Mouse (Mus musculus) splenic B cell, adult 2 months (primary cell): ENCODE data around the gene Gm28047.

Experiments
- DNase-seq: peaks from one replicate; pipeline ENCODE4 v3.0.0-alpha.2; 2011; ENCODE audit warnings: low read depth, low spot score
- H3K27me3 ChIP-seq: 2 replicates; pipeline ENCODE4 v1.6.1; 2012; ENCODE audit warnings: mild to moderate bottlenecking, low read length, moderate library complexity, mixed read lengths; ENCODE audit not compliant: control insufficient read depth, poor library complexity, insufficient read depth, severe bottlenecking
- H3K36me3 ChIP-seq: 2 replicates; pipeline ENCODE4 v1.6.1; 2012; ENCODE audit warnings: mild to moderate bottlenecking, low read length, moderate library complexity, mixed read lengths; ENCODE audit not compliant: control insufficient read depth, poor library complexity, insufficient read depth, severe bottlenecking

The Gm28047 gene

DNA sequence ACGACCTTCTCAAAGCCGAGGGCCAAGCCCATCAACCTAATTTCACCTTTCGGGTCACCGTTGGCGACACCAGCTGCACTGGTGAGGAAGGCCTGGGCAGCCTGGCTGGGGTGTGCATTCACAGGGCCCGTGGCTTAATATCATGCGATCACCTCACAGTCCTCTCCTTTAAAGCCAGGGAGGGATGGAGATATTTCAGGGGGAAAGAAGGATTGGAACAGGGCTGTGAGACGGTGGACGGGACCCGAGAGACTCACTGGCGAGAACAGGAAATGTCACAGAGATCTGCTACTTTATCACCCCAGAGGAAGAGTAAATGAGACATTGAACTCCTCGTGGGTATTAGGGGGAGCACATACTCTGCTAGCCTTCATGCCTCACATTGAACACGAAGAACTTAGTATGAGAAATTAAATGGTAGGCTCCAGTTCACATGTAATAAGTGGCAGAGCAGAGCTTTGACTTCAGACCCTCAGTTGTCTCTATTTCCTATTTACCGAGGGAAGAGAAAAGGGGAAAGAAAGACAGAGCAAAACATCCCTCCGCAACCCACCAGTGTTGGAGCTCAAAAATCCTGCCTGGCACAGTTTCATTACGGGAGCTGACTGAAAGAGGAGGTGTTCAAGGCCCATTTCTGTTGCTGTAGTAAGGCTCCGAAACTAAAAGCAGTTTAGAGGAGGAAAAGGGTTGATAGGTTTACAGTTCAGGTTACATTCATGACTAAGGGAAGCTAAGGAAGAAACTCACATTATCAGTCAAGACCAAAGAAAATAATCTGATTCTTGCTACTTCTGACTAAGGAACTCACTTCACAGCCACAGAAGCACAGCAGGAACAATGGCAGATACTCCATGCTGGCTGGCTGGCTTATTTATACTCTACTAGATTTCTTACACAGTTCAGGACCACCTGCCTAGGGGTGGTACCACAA is 105.4 kb downstream of the Gm28047 start:
- Histone ChIP-seq H3K36me3 (no peaks in the 10 kb centered on the region), H3K27me3 (no peaks in the 10 kb centered on the region)
- no peak for DNase-seq

DNA sequence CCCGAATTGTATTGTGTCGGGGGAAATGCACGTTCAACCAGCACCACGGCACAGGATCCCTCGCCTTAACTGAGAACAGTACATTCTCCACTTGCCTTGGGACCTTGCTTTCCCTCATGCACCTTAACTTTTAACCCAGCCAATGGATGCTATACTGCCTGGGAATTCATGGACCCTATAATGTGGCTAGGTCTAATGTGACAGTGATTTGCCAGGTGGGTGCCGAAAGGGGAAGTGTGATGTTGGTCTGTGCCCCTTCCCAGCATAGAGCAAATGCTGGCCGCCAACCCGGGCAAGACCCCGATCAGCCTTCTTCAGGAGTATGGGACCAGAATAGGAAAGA is 106.0 kb downstream of the Gm28047 start:
- no peak for DNase-seq
- no peaks in the 10 kb centered on the region for H3K36me3 ChIP-seq
- no peaks in the 10 kb centered on the region for H3K27me3 ChIP-seq

DNA sequence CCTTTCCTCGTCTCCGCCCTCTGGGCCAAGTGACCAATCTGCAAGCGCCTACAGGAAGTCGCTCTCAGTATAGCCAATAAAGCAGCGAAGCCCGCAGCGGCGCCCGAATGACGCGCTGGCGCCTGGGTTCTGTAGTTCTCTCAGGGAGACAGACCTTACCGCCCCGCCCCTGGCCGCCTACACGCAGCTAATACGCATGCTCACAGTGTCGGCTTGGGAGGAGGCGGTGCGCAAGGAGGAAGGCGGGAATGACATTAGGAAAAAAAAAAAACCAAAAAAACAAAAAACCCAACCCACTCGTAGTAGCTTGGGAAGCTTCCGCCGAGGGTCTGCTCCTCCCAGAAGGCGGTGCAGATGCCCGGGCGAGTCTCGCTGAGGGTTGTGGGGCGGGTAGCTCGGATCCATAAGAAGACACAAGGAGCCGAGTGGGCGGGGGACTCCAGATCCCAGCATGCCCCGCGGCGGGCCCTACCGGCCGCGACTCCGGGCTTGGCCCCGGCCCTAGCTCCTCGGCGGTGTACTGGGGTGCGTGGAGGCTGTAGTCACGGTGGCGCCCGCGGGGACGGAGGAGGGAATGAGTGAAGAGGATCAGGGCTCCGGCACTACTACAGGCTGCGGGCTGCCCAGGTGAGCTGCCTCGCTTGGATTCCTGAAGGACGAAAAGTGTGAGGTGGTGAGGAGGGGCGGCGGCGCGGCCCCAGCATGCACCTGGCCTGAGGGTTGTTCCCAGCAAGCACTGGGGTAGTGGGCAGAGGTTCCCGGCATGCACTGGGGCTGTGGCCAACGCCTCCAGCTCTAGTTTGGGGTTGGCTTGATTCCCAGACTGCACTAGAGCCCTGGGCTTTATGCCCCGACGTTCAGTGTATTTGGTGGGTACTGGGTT is 106.7 kb downstream of the Gm28047 start, which contains the start of gene Tarbp2:
Gene Tarbp2, plus strand, starts transcription at position 217 of the 883 bp plus-strand sequence.
- H3K36me3 ChIP-seq, result no peaks in the 10 kb centered on the region
- DNase-seq, result peak; percentile 99
- H3K27me3 ChIP-seq, result no peaks in the 10 kb centered on the region

- DNase-seq, result no peak
- H3K36me3 ChIP-seq, result no peaks in the 10 kb centered on the region
Measured at GRCm38 (mm10) chr15:102517631-102517975, 107.3 kb downstream of the Gm28047 start.

GRCm38 (mm10) chr15:102516728-102517404 is 108.0 kb downstream of the Gm28047 start, which contains the start of gene Map3k12:
Gene Map3k12, minus strand, starts transcription at chr15:102517064.
- Histone ChIP-seq H3K36me3 (no peaks in the 10 kb centered on the region), H3K27me3 (no peaks in the 10 kb centered on the region)
- peak; percentile 49 for DNase-seq

More at GRCm38 (mm10) chr15:102517631-102517975, 107.3 kb downstream of the Gm28047 start:
- H3K27me3 ChIP-seq, result no peaks in the 10 kb centered on the region

- H3K27me3 ChIP-seq, result no peaks in the 10 kb centered on the region
- DNase-seq, result no peak
- H3K36me3 ChIP-seq, result no peaks in the 10 kb centered on the region
Measured at GRCm38 (mm10) chr15:102516293-102516692, 108.6 kb downstream of the Gm28047 start.

DNA sequence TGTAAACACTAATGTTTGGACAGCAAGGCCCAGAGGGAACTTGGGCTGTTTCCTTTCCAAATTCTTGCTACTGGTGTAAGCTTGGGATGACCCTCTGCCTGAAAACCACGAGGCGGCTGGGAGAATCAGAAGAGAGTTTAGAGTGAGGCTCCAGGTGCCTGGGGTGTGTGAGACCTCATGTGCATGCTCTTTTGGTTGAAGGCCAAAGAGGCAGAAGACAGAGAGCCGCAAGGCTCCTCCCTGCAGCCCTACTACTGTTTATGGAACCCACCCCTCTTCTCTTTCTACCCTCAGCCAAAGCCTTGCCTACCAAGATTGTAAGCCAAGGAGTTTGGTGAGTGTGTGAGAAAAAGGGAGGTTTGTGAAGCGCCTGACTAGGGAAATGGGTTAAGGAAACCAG is 109.1 kb downstream of the Gm28047 start:
- no peak for DNase-seq
- Histone ChIP-seq H3K27me3 (no peaks in the 10 kb centered on the region), H3K36me3 (no peaks in the 10 kb centered on the region)

- H3K36me3 ChIP-seq, result no peaks in the 10 kb centered on the region
Measured at GRCm38 (mm10) chr15:102515261-102515660, 109.6 kb downstream of the Gm28047 start.

GRCm38 (mm10) chr15:102513004-102513403 is 111.9 kb downstream of the Gm28047 start:
- DNase-seq, result peak; percentile 19
- Histone ChIP-seq H3K36me3 (no peaks in the 10 kb centered on the region), H3K27me3 (no peaks in the 10 kb centered on the region)

More at GRCm38 (mm10) chr15:102515261-102515660, 109.6 kb downstream of the Gm28047 start:
- DNase-seq, result no peak
- H3K27me3 ChIP-seq, result no peaks in the 10 kb centered on the region

GRCm38 (mm10) chr15:102512471-102512870 is 112.4 kb downstream of the Gm28047 start:
- no peak for DNase-seq
- Histone ChIP-seq H3K27me3 (no peaks in the 10 kb centered on the region), H3K36me3 (no peaks in the 10 kb centered on the region)

GRCm38 (mm10) chr15:102512010-102512409 is 112.9 kb downstream of the Gm28047 start:
- Histone ChIP-seq H3K36me3 (no peaks in the 10 kb centered on the region), H3K27me3 (no peaks in the 10 kb centered on the region)
- DNase-seq, result no peak

- no peaks in the 10 kb centered on the region for H3K27me3 ChIP-seq
- peak; percentile 28 for DNase-seq
- H3K36me3 ChIP-seq, result no peaks in the 10 kb centered on the region
Measured at GRCm38 (mm10) chr15:102511285-102511833, 113.5 kb downstream of the Gm28047 start.

GRCm38 (mm10) chr15:102510590-102511284 is 114.1 kb downstream of the Gm28047 start:
- Histone ChIP-seq H3K27me3 (no peaks in the 10 kb centered on the region), H3K36me3 (no peaks in the 10 kb centered on the region)
- DNase-seq, result peak; percentile 85

DNA sequence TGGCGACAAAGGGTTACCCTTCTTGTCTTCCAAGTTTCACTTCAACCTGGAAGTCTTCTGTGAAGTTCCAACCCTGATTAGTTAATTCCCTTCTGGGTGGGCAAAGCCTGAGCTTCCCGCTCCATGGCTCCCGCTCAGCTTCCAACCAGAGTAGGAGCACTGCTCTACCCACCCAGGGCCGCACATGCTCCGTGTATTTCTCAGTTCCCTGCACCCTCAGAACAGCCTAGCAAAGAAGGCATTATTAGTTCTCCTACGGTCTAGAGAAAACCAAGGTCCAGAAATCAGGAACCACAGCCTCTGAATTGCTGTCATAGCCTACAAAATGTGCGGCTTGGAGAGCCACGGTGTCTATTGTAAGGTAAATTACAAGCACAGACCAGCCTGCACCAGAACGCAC is 114.8 kb downstream of the Gm28047 start:
- Histone ChIP-seq H3K27me3 (no peaks in the 10 kb centered on the region), H3K36me3 (no peaks in the 10 kb centered on the region)
- DNase-seq, result no peak
